In the genomic region with DNA sequence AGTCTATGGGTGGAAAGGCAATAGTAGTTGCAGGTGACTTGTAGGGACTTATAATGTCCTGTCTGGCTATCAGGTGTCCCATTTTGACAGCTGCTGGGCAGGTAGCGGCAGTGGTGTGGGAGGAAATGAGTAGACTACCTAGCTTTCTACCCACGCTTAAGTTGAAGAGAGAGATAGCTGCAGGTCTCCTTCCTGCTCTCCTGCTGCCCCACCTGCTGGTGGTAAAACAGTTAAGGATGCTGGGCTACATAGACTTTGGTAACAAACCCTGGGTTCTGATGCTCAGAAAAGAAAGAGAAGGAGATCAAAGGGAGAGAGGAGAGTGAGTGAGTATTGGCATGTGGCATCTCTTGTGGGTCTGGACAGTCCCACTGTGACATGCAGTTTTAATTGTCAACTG, we compare ENCODE assay signal across 7 mouse cellular contexts.
DNase-seq lines count a peak whose midpoint lies in the region; ATAC-seq and TF ChIP-seq lines count a peak whose summit lies in the region.

No protein-coding gene starts in this region.

- peak; percentile 58 for TF ChIP-seq CTCF in liver, adult 2 months (IDR thresholded peaks at IDR 0.05; ENCODE audit: low read depth, low read length)
- peak; percentile 46 for TF ChIP-seq CTCF in cortical plate, adult 2 months (IDR thresholded peaks at IDR 0.05; ENCODE audit: extremely low read depth, insufficient read depth, low read length)
- peak; percentile 48 for TF ChIP-seq CTCF in lung, embryonic 14.5 days (IDR thresholded peaks at IDR 0.05; ENCODE audit: low read depth)

- H3K79me2 ChIP-seq in liver, adult 2 months (ENCODE audit: control insufficient read depth, insufficient read depth, low read length) = no peaks in the 10 kb centered on the region

- no peak overlapping the region for H3K4me2 ChIP-seq in liver, embryonic 12.5 days
- H3K4me2 ChIP-seq in lung, embryonic 14.5 days = no peak overlapping the region

- no peak overlapping the region for H3K27ac ChIP-seq in liver, adult 2 months (replicated peaks; ENCODE audit: insufficient read depth, low read depth, low read length)
- no peak overlapping the region for H3K27ac ChIP-seq in liver, embryonic 12.5 days
- no peak overlapping the region for H3K27ac ChIP-seq in cortical plate, adult 2 months (ENCODE audit: insufficient read depth, low read length)
- H3K27ac ChIP-seq in lung, embryonic 14.5 days (ENCODE audit: low read depth) = no peak overlapping the region

- no peaks in the 10 kb centered on the region for H3K4me1 ChIP-seq in liver, adult 2 months (ENCODE audit: control insufficient read depth, insufficient read depth, low read length)
- H3K4me1 ChIP-seq in liver, embryonic 12.5 days = 0 out of 2 replicates have a peak, but pooled peaks cover 5% of the 10 kb centered on the region
- H3K4me1 ChIP-seq in cortical plate, adult 2 months (ENCODE audit: control insufficient read depth, insufficient read depth, low read length) = peaks cover 2% of the 10 kb centered on the region
- H3K4me1 ChIP-seq in lung, embryonic 14.5 days (ENCODE audit: insufficient read depth) = no peaks in the 10 kb centered on the region

- no peak for ATAC-seq in liver, embryonic 12.5 days
- ATAC-seq in lung, embryonic 14.5 days (ENCODE audit: insufficient read depth) = no peak

- H3K9ac ChIP-seq in liver, adult 2 months (ENCODE audit: low read depth, low read length) = no peak overlapping the region
- no peak overlapping the region for H3K9ac ChIP-seq in liver, embryonic 12.5 days
- no peak overlapping the region for H3K9ac ChIP-seq in lung, embryonic 14.5 days

- no peak overlapping the region for H3K4me3 ChIP-seq in liver, adult 2 months (ENCODE audit: insufficient read depth, low read depth, low read length)
- no peak overlapping the region for H3K4me3 ChIP-seq in liver, embryonic 12.5 days
- no peak overlapping the region for H3K4me3 ChIP-seq in cortical plate, adult 2 months (ENCODE audit: insufficient read depth, low read length)
- no peak overlapping the region for H3K4me3 ChIP-seq in lung, embryonic 14.5 days (ENCODE audit: low read depth, low read length)

- peak; percentile 48 for DNase-seq in liver, adult 2 months (ENCODE audit: extremely low read depth, low read depth, low spot score)
- peak; percentile 6 for DNase-seq in lung, embryonic 14.5 days
- DNase-seq in thymus, postnatal 14 days = peak; percentile 83
- DNase-seq in left cerebral cortex, adult 11 months (ENCODE audit: low spot score) = no peak
- no peak for DNase-seq in adrenal gland, adult 8-10 months

- 0 out of 2 replicates have a peak, but pooled peaks cover 3% of the 10 kb centered on the region for H3K9me3 ChIP-seq in liver, embryonic 12.5 days (replicated peaks)
- no peaks in the 10 kb centered on the region for H3K9me3 ChIP-seq in lung, embryonic 14.5 days (ENCODE audit: low read depth, low read length)

- 33% methylated on average over 2 of the region's 2 CpGs for WGBS in liver, adult 2 months
- 49% methylated on average over 2 of the region's 2 CpGs for WGBS in liver, embryonic 12.5 days (ENCODE audit: insufficient replicate concordance)
- WGBS in lung, embryonic 14.5 days = 54% methylated on average over 2 of the region's 2 CpGs

- no peak for TF ChIP-seq POLR2A in liver, adult 2 months (IDR thresholded peaks at IDR 0.05; ENCODE audit: extremely low read depth, insufficient read depth, low read length)
- no peak for TF ChIP-seq POLR2A in cortical plate, adult 2 months (IDR thresholded peaks at IDR 0.05; ENCODE audit: extremely low read depth, insufficient read depth, low read length)

- H3K36me3 ChIP-seq in liver, adult 2 months (ENCODE audit: control insufficient read depth, insufficient read depth, low read length) = no peaks in the 10 kb centered on the region
- no peaks in the 10 kb centered on the region for H3K36me3 ChIP-seq in liver, embryonic 12.5 days
- no peaks in the 10 kb centered on the region for H3K36me3 ChIP-seq in lung, embryonic 14.5 days (ENCODE audit: insufficient read depth)

- H3K27me3 ChIP-seq in liver, adult 2 months (ENCODE audit: control insufficient read depth, insufficient read depth, low read length) = no peaks in the 10 kb centered on the region
- no peaks in the 10 kb centered on the region; the same call in none of the 2 replicates for H3K27me3 ChIP-seq in liver, embryonic 12.5 days (replicated peaks)
- H3K27me3 ChIP-seq in lung, embryonic 14.5 days (ENCODE audit: insufficient read depth, low read length) = no peaks in the 10 kb centered on the region

Comparison
In these comparisons a context has a peak if more than half of its experiments do, and no peak if none do; other contexts are left out.
1. DNase-seq: peak in liver, adult 2 months (single experiment), lung, embryonic 14.5 days (single experiment) and thymus, postnatal 14 days (single experiment); none in left cerebral cortex, adult 11 months (single experiment) and adrenal gland, adult 8-10 months (single experiment).
2. Peak in every context shown above with its lines, with median percentiles within 50 percentile points of each other: CTCF ChIP-seq.